Mouse (Mus musculus) CD4-positive, CD25-positive, alpha-beta regulatory T cell, adult 4 months (primary cell): ENCODE data around the gene Defb22. TPM values are rescaled to one million over a fixed set of nuclear protein-coding genes. Genes with fewer than 3 reads are reported as not detected.

Experiments used
- ATAC-seq: one replicate; pipeline ENCODE4 v1.8.0; 2017
- polyA plus RNA-seq, 2 experiments: library from polyadenylated mRNA; unstranded; fragments of 100-300 nt; shearing (Covaris generic); gene quantifications; one replicate each; pipeline ENCODE4 v1.2.1; 2017

Gene Defb22
- polyA plus RNA-seq: not detected

GRCm38 (mm10) chr2:152490038-152490437 is at the start of gene Defb22:
TSS of gene Defb22 (minus strand) at chr2:152490138.
- no peak for ATAC-seq

DNA sequence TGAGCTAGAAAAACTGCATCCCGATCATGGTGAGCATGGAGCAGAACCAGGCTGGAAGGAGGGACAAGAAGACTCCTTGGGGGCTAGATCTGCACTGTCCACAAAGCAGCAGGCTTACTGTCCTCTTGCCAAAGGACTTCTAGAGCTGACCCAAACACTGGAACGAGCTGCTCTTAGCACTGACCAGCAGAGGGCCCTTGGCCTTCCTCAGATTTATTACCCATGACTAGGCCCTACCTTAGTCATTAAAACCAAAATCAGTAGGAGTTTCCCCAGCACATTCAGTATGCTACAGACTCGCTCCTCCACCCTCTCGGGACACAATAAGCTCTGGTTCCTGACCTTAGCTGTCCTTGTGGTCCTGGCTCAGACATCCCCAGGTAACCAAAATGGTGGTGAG is 28.0 kb upstream of the Defb22 start, which contains the start of gene Defb28:
Defb28 (plus strand) TSS at position 275 of the 400 bp plus-strand sequence.
- ATAC-seq: no peak

DNA sequence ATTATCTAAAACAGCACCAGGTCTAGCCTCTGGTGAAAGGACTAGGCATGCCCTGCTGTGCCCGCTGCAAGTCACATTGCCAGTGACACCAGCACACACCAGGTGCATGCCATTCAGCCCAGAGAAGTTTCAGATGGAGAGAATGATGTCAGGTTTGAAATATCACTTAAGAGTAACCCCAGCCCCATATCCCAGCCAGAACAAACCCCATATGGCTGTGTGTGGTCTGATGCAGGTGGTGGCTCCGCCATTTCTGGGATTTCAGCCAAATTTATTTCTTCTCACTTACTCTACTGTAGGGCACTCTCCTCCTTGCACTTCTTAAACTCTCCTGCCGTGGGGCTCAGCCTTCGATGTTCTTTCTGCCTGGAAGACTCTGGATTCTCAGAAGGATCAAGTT is 26.1 kb upstream of the Defb22 start:
- no peak for ATAC-seq

DNA sequence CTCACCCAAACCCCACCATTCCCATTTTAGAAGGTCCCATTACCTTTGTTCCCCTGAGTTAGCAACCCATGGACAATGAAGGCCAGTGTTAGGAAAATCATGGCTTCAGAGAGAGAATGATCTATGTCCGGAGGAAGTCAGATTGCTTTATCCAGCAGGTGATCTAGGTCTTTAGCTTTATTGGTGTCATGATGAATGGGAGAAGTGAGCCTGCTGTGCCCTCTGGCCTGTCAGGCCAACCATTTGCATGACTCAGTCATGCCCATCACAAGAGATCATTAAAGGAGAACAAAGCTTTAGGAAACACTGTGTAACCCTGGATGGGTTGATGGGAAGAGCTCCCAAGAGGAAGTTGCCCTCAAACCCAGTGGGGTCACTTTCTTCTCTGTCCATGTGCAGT is 21.7 kb upstream of the Defb22 start, which contains the start of gene Defb26:
Defb26 (minus strand) TSS at position 101 of the 400 bp plus-strand sequence.
- no peak for ATAC-seq

- no peak for ATAC-seq
Measured at GRCm38 (mm10) chr2:152503950-152504349, 14.0 kb upstream of the Defb22 start.

DNA sequence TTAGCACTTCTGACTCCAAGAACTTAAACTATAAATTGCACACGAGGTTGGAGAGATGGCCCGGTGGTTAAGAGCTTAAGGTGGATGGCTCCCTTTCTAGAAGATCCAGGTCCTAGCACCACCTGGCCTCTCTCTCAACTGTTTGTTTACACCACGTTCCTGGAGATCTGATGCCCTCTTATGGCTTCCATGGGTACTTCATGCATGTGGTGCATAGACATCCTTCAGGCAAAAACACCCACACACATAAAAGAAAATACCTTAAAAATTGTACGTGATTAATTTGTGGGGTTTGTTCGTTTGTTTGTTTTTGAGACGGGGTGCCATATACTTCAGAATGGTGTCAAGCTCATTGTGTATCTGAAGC is 10.9 kb upstream of the Defb22 start:
- no peak for ATAC-seq

DNA sequence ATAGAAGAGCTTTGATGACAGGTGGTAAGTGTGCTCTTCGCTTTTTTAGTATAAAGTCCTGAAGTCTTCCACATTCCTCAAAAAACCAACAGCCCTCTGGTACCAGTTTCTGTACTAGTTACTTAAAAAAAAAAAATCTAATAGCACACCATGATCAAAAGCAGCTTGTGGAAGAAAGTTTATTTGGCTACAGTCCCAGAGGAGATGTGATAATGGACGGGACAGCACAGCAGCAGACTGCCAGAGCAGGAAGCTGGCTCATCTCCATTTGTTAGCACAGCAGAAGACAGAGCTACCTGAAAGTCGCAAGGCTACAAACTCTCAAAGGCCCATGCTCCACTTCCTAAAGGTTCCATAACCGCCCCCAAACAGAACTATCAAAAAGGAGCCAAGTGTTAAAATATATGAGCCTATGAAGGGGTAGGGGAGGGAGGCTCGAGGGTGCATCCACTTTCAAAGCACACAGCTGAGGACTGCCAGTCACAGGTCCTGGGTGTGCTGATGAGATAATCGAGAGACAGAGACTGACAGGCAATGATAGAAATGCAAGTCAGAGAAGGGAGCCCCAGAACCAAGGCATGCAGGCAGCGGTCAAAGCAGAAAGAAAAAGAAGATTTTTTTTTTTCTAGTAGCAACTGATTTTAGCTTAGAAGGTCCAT is 10.4 kb upstream of the Defb22 start:
- ATAC-seq: no peak

DNA sequence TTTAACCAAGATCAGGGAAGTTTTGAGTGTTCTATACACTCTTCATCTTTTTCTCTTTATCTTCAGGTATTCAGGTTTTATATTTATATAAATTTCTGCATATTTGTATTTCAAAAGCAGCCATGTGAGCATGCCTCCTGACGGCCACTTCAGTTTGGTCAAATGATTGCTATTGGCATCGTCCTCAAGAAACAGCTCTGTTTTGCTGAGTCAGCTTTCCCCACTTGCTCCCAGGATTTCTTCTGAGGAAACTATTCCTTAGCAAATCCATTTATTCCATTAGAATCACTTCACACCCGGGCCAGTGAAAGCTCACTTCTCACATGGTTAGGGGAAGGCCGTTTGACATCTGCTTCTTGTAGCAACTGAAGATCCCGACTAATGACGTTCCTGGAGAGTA is 8.1 kb upstream of the Defb22 start:
- no peak for ATAC-seq

DNA sequence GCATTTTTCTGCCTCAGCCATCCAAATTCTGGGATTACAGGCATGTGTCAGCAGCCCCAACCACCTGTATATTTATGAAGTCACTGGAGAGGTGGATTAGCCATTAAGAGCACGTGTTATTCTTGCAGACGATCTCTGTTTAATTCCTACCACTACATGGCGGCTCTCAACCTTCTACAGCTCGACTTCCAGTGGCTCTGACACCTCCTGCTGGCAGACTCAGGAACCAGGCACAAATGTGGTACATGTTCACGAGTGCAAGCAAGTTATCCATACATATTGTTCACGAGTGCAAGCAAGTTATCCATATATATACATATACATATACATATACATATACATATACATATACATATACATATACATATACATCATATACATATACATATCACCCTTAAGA is 3.2 kb upstream of the Defb22 start:
- no peak for ATAC-seq

- ATAC-seq: no peak
Measured at GRCm38 (mm10) chr2:152487024-152487423, 2.9 kb downstream of the Defb22 start.

DNA sequence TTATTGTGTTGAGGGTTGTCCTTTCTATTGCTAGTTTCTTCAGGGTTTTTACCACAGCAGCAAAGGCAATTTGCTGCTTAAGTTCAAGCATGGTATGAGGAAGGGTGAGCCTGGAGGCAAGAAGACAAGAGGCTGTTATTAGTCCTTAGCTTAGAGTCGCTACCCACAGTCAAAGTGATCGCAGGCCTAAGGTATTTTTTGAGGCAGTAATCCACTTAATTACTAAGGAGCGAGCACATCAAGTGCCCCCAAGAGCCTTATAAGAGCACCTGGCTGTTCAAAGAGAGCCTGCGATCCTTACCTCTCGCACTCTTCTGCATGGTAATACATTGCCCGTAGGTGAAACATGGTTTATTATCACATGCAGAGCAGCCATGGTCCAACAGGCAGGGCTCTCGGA is 8.2 kb downstream of the Defb22 start:
- ATAC-seq: no peak

- ATAC-seq: no peak
Measured at GRCm38 (mm10) chr2:152480881-152481280, 9.1 kb downstream of the Defb22 start.

GRCm38 (mm10) chr2:152476763-152477162 is 13.2 kb downstream of the Defb22 start, which contains the start of gene Defb20:
TSS of gene Defb20 (plus strand) at chr2:152477063.
- no peak for ATAC-seq

- ATAC-seq: no peak
Measured at GRCm38 (mm10) chr2:152472434-152472833, 17.5 kb downstream of the Defb22 start.

- ATAC-seq: no peak
Measured at GRCm38 (mm10) chr2:152470973-152471372, 19.0 kb downstream of the Defb22 start.

DNA sequence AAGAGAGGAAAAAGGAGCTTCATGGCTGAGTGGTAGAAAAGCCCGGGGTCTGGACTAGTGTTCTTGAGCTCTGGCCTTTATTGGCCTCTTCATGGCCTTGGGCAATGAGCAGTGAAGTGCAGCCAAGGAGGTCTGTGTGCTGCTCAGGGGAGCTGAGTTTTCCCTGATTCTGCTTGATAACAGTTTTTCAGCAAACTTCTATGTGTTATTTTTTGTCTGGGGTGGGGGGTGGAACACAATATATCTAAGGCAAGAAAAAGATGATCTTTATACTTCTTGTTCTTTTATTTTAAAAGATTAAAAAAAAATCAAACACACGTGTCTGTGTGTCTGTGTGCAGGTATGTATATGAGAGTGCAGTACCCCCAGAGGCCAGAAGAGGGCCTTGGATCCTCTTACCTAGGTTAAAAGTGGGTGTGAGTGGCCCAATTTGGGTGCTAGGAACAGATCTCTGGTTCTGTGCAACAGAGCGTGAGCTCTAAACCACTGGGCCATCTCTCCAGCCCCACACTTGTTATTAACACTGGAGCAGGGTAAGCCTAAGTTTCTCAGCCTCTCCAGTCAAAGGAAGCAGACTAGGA is 25.3 kb downstream of the Defb22 start, which contains the start of gene Defb23:
Defb23 (minus strand) TSS at position 51 of the 581 bp plus-strand sequence.
- ATAC-seq: no peak

DNA sequence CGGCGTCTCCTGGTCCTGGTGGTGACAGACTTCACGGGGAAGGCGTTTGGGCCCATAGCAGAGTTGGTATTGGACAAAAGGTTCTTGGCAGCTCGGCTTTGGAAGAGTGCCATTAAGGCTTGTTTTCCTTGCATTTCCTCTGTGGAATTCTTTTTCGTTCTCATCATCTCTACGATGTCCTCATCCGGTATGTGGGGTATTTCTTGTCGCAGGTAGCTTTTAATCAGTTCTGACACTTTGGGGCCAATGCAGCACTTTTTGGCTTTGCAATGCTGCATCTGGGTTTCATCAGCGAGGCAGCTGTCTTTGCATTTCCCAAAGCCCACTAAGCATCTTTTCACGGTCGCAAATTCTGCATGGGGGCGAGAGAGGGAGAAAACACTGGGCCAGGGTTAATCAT is 30.7 kb downstream of the Defb22 start:
- ATAC-seq: no peak

- ATAC-seq: no peak
Measured at GRCm38 (mm10) chr2:152452101-152452781, 37.7 kb downstream of the Defb22 start.

DNA sequence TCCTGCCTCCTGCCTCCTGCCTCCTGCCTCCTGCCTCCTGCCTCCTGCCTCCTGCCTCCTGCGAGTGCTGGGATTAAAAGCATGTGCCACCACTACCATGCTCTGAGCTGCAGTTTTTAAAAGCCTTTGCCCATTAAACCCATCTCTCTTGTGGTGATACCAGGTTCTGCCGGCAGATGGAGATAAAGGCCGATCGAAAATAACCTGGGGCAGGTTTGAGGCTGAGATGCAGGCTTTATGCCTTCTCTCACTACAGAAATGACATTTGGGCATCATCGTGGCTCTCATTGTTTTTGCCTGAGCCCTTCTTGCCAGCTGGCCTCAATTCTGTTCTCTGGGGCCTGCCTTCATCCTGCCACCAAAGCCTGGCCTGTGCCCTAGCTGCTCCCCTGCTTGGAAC is 39.7 kb downstream of the Defb22 start:
- no peak for ATAC-seq

DNA sequence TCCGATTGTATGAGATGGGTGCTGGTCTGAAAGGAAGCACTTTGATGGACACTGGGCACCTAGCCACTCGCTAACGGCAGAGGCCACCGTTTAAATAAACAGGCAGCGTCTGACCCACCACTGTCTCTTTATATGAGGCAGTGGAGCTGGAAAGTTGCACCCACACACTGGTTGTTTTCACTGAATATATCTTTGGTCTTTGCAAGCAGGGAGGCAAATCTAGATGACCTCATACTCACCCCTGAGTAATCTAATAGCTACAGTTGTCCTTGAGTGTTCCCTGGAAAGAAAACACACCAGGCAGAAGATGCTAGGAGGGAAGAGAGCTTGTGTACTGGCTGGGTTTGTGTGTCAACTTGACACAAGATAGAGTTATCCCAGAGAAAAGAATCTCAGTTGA is 42.5 kb downstream of the Defb22 start:
- ATAC-seq: no peak

DNA sequence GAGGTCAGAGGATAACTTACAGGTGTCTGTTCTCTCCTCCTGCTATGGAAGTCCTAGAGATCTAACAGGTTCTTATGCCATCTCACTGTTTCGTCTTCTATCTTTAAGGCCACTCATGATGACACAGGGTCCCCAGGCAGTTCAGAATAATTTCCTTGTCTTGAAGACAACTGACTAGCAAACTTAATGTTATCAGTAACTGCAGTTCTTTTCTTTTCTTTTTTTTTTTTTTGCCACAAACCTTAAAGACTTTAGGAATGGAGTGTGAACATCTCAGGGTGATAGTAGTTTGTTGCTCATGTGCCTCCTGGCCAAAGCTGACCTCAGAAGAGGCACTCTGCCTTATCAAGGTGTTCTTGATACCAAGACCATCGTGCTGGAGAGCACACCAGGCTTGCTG is 43.3 kb downstream of the Defb22 start:
- ATAC-seq: no peak

- no peak for ATAC-seq
Measured at GRCm38 (mm10) chr2:152443281-152443680, 46.7 kb downstream of the Defb22 start.

GRCm38 (mm10) chr2:152442322-152442721 is 47.6 kb downstream of the Defb22 start:
- no peak for ATAC-seq

- ATAC-seq: no peak
Measured at GRCm38 (mm10) chr2:152439833-152440232, 50.1 kb downstream of the Defb22 start.
